Mouse (Mus musculus) frontal cortex, postnatal 14 days (tissue): ENCODE results near the gene Slc8a2.

Source experiments
- DNase-seq, 2 experiments: peaks; one replicate each; pipeline ENCODE4 v3.0.0; 2022; ENCODE audit warnings: low spot score in 2 of 2

Gene Slc8a2

DNA sequence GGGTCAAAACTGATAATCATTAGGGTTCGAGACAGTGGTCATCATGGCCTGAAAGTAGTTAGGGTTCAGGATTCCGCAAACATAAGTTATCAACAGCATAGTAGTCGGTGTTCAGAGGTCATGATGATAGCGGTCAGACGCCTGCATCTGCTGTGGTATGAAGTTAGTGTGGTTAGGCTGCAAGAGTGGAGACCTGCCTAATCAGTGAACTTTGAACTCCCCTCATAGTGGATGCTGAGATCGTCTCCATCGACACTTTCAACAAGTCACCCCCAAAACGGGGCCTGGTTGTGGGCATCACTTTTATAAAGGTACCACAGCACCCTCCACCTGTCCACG, 9.4 kb upstream of the Slc8a2 start:
- DNase-seq = no peak

DNA sequence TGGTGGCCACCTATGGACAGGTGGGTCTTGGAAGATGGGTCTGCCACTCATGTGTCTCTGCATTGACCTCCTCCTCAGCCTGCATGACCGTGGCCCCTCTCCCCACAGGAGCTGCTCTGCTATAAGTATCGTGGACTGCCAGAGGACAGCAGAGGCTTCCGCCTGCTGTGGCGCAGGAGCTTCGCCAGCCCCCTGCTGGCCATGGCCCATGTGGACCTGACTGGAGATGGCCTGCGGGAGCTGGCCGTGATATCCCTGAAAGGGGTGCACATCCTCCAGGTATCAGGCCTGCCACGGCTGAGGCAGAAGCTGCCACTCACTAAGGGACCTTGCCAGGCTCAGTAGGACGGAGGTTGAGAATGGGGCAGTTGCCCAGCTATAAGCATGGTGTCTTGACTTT, 3.8 kb upstream of the Slc8a2 start:
- DNase-seq = no peak

DNA sequence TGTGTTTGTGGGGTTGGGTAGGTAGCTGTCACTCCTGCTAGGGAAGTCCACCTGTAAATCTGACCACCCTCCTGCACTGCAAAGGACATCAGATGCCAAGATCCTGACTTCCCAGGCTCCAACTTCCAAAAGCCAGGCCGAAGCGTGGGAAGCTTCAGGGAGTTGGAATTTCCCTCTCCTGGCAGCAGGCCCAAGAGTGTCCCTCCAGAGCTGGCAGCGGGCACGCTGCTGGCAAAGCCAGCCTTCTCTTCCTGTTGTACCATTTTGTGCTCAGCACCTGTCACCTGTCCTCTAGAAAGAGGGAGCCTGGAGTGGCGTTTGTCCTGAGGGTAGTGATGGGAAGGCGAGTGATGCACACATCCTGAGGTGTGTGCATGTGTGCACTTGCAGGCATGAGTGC, 1.3 kb upstream of the Slc8a2 start:
- no peak for DNase-seq

DNA sequence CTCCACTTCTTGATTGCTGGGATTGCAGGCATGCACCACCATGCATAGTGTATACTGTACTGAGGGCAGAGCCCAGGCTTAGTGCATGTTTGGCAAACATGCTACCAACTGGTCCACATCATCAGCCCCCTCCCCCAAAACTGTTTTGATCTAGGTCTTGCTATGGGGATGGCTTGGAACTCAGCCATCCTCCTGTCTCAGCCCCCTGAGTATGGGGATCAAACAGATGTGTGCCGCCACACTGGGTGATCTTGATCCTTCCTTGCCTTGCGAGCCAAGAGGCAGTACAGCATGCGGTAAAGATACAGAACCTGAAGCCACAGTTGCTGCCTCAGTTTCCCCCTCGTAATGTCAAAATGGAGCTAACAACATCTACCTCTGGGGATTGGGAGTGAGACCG, 727 bp upstream of the Slc8a2 start:
- no peak for DNase-seq

DNA sequence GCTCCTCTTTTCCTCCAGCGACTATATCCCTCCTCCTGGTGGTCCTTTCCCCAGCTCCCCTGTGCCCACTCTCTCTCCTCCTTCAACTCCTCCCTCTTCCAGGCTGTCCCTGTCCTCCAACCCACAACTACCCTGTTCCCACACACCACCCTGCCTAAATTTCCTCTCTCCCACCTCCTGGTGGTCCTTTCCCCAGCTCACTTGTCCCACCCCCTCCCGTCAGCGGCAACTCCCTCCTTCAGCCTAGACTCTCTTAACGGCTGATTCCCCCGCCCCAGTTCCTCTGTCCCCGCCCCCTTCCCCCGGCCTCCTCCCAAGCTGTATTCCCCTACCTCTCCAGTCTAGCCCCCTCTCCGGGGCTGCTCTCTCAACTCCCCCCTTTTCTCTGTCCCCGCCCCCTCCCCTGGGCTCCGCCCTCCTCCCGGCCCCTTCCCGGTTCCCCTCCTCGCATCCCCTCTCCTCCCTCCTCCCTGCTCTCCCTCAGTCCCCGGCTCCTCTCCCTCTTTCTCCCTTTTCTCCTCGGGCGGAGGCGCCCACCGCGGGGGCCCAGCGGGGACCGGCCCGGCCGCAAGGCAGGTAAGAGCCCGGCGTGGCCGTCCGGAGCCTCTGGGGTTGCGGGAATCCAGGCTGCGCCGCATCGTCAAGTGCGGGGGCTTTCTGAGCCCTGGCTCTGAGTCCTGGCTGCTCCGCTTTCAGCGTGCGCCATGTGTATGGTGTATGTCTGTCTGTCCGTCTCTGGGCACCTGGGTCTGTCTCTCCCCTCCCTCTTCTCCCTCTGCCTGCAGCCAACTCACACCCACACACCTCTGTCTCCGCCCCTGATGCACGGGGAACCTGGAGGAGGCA, 443 bp downstream of the Slc8a2 start:
- DNase-seq = no peak

DNA sequence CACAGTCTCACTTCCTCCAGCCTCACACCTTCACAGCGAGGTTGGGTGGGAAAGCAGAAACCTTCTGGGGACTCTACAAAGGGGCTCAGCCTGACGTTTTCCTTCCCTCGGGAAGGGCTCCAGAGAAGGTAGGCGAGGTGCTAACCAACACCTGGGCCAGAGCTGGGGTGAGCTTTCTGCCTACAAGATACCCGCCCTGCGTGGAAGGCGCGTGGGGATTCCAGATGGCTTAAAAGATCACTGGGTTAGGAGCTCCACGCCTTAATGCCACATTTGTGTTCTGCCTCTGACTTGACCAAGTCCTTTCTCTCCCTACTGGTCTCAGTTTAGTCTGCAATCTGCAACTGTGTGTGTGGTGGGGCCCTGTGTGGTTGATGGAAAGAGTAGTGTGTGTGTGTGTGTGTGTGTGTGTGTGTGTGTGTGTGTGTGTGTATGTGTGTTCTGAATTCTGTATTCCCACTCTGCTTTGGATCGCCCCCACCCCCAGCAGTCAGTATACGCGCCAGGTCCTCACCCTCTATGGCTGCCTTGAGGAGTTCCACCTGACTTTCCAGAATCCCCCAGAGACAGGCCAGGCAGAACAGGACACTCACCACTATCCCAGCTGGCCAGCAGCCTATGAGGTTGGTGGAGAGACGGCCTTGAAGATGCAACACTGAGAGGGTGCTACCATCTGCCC, 1.5 kb downstream of the Slc8a2 start:
- no peak for DNase-seq

DNA sequence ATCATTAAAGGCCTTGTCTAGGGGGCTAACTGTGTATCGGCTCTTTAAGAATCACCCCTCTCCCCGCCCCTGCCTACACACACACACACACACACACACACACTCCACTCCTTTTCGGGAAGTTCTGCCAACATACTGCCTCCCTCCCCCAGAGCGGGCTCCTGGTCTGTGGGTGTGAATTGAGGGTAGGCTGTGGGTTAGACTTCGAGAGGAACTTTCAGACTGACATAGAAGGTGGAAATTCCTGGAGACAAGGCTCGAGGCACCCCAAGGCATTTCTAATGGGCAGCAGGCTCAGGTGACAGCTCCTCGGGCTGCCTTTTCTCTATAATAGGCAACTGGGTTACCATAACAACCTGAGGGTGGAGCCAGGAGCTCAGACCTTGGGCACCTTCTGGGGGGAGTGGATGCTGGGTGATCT, 2.5 kb downstream of the Slc8a2 start:
- DNase-seq = no peak

DNA sequence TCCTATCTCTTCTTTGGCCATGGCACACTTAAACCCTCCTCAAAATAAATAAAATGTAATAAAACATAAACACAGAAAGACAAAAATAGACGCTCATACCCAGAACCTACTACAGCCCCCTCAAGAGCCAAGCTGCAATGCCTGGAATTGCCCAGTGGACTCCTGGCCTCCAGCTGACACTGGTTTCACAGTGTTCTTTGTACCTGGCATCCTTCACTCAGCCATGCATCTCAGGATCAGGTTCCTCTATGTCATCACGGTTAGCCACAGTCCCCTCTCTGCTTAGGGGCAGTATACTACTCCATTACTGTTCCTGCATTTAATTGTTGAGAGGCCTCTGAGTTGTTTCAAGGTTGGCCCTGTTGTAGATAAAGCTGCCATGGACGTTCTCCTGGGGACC, 3.3 kb downstream of the Slc8a2 start:
- no peak for DNase-seq

DNA sequence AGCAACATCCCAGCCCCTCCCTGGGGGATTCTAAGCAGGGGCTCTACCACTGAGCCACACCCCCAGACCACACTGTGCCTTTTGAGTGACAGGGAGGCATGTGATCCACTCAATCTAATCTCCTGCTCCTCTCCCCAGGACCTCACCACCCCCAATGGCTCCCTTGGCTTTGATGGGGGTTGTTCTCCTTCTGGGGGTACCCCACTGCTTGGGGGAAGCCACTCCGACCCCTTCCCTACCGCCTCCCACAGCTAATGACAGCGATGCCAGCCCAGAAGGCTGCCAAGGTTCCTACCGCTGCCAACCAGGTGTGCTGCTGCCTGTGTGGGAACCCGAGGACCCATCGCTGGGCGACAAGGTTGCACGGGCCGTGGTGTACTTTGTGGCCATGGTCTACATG, 4.1 kb downstream of the Slc8a2 start:
- no peak for DNase-seq

DNA sequence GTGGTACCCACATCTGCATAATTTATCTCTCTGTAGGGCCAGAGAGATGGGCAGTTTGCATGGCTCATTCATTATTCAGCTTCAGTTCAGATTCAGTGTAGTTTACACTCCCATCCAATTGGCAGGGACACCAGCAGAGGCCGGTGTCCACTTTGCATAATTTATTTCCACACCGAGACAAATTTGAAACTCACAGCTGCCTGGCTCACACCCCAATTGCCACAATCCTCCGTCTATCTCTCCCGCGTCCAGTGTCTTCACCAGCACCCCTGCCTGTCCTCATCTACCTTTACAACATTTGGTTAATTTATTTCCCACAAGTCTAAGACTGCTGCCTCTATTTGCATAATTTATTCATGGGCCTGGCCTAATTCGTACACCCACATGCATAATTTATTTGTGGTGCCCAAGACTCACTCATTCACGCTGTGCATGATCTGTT, 5.3 kb downstream of the Slc8a2 start:
- DNase-seq = no peak

DNA sequence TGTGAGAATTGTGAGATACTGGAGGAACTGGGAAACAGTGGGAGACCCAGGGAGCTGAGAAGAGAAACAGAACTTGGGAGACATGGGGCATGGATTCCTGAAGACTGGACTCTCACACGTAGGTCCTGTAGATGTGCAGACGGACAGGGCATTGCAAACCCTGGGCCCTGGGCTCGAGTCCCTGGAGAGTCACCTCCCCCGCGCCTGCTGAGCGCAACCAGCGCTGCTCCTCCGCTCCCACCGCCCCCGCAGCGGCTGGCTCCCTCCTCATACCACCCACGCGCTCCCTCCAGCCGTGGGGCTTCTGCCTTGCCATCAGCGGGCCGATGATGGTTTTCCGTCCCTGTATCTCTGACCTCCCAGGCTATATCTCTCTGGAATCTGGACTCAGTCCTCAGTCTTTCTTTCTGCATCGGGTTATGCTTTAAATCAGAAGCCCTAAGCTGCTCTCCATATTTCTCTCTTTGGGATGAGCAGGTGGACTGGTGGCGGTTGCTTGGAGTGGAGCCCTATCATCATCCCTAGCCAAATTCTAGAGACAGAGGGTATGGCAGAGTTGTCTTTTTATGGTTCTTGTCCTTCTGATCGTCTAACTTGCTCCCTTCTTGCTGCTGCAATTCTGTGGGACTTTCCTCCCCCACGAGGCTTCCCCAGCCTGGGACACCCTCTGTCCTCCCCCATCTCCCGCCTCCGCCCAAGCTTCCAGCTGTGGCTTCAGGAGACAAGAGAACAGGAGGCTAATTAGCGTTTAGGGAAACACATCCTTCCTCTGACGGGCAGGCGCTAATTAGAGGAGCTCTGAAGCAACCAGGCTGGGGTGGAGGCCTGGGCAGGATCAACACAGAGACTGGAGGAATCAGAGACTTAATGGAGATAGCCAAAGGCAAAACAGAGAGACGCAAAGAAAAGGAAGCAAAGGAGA, 17.1 kb downstream of the Slc8a2 start:
- peak; percentile 10 to 29 for DNase-seq

DNA sequence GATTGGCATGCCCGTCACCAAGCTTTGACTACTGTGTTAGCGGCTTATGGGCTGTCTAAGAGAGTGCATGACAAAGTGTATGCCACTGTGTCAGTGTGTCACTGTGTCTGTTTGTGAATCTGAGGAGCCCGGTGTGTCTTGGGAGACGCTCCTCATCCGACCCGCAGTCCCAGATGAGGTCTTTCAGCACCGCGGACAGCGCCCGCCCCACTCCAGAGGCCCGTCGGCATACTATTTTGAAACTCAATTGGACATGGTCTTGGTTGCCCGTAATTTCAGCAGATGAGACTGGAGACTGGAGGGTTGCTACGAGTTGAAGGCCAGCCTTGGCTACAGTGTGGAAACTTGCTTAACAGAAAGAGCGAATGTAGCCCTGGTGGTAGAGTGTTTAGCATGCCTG, 18.0 kb downstream of the Slc8a2 start:
- no peak for DNase-seq

DNA sequence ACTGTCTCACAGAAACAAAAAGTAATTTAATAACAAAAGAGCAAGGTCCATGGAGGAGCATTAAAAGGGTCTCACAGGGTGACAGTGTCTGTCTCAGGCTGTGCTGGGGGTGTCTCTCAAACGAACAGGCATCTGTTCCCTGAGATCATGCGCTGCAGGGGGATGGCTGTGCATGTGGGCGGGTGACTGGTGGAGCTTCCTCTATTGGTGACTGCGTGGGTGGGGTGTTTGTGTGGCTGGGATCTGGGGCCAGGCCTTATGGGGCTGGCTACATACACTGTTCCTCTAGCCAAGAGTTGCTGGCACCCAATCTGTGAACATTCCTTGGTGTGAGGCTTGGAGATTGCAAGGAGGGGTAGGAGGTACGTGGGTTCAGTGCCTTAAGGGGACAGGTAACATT, 19.6 kb downstream of the Slc8a2 start:
- DNase-seq = peak in 1 of 2 experiments; percentile 80

DNA sequence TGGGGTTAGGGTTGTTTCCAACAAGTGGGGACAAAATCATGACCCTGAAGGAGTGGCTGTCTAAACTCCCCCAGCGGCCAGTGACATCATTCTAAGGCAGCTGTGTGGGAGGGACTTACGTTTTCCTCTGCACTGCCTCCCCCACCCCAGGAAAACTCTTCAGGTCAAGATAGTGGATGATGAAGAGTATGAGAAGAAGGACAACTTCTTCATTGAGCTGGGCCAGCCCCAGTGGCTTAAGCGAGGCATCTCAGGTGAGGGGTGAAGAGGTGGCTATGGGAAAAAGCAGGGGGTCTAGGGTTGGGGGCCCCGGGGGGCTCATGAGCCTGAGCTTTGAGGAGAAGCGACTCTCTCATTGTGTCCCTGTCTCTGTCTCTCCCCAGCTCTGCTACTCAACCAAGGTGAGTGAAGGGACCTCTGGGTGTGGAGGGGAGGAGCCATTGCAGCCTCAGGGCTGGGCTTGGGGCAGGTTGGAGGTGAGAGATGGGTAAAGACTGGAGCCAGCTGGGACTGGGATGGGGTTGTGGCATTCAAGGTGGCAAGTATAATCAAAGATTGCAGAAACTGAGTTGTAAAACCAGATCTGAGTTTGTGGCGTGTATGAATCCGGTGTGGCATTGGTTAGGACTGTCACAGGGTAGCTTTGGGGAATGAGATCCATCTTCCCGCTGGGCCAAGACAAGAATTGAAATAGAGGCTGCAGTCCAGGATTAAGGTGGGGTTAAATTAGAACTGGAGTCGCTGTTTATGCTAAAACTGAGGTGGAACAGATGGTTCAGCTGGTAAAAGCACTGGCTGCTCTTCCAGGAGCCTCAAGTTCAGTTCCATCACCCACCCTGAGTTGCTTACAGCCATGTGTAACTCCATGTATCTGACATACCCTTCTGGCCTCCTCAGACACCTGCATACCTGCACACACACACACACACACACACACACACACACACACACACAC, 20.8 kb downstream of the Slc8a2 start:
- no peak for DNase-seq

DNA sequence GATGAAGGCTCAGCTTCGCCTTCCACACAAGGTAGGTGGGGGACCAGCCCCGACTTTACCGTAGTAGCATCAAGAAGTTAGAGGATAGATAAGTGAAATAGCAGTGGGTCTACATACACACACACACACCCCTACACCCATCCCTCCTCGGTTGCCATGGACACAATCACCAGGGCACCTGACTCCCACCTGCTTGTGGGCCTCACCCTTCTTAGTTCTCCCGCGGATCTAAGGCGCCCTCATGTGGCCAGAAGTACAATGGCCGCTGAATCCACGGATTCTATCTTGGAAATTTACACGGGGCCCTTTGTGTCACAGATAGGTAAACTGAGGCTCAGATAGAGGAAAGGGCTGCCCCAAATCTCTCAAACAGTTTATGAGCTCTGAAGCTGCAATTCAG, 23.9 kb downstream of the Slc8a2 start:
- DNase-seq = no peak

DNA sequence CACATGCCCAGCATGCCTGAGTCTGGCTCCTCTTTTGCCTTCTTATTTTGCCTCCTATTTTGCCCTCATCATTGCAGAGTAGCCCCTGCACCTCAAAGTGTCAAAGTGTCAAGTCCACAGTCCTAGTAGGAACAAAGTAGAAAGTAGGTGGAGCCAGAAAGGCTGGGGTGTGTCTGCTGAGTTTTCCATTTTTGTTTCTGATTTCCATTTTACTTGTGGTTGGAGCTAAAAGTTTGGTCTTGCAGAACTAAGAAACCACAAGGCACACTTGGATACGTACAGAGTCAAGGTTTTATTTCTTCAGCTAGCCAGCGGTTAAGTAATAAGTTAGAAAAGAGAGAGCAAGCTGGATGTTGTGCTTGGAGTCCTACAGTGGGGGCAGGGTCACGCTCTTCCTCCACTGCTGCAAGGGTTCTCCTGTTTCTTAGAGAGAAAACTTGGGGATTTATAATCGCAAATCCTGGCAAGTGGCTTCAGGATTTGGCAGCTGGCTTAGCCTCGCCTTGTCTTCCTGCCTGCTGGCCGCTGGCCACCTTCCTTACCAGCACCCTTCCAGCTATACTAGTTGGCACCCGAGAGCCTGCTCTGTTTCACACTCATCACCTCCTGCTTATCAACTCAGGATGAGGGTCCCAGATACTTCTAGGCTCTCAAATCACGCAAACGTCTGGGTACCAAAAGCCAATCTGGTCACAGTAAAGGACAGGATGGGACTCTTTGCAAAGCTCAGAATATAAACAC, 25.7 kb downstream of the Slc8a2 start:
- no peak for DNase-seq

DNA sequence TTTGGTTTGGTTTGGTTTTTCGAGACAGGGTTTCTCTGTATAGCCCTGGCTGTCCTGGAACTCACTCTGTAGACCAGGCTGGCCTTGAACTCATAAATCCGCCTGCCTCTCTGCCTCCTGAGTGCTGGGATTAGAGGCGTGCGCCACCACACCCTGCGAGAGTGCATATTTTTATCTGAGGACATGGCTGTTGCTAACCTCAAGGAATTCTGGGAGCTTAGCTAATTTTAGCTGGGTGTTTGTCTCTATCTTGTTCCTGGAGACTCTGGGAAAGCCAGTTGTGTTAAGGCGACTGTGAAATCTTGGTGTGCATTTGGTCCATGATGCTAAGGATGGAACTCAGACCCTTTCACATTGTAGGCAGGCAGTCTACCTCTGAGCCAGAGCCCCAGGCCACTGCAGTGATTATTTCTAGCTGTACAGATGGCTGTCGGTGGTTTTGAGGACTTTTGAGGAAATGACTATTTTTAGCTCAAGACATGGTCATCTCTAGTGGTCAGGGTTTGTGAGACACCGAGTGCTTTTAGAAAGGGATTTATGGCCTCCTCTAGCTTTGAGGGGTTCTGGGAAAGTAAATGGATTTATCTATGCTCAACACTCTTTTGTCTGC, 26.6 kb downstream of the Slc8a2 start:
- no peak for DNase-seq

DNA sequence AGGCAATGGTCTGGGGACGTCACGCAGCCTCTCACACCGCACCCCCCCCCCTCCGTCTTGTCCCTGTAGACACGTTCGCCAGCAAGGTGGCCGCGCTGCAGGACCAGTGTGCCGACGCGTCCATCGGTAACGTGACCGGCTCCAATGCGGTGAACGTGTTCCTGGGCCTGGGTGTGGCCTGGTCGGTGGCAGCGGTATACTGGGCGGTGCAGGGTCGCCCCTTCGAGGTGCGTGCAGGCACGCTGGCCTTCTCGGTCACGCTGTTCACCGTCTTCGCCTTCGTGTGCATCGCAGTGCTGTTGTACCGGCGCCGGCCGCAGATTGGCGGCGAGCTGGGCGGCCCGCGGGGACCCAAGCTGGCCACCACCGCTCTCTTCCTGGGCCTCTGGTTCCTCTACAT, 29.1 kb downstream of the Slc8a2 start:
- no peak for DNase-seq

DNA sequence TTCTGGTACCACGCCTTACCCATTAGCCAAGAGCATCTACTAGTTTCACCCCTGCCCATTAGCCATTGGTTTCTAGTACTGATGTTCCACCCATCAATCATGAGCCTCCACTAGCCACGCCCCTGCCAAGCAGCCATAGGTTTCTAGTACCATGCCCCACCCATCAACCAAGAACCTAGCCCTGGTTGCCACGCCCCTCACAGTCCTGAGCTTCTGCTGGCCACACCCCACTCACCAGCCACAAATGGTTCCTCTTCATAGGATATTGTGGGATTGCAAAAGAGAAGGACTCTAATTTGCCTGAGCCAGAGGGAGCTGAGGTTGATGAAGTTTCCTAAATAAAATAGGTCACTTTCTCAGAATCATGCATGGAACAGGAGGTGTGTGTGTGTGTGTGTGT, 31.1 kb downstream of the Slc8a2 start:
- peak in 1 of 2 experiments; percentile 62 for DNase-seq

DNA sequence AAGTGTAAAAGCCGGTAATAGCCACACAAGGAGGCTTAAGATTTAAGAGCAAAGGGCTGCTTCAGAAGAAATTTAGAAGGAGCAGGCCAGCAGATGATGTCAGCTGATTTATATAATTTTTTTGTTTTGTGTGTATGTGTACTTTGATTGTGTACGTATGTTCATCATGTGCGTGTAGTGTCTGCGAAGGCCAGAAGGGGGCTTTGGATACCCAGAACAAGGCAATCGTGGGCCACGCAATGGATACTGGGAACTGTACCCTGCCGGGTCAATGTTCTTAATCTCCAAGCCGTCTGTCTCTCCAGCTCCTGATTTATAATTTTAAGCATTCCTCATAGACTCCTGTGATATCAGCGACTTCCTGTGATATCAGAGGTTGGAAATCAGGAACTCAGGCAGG, 31.7 kb downstream of the Slc8a2 start:
- no peak for DNase-seq
